Mouse (Mus musculus) spleen, adult 10 weeks (tissue): Measurements from ENCODE around the gene Cct3. TPM values are rescaled to one million over a fixed set of nuclear protein-coding genes. Genes with fewer than 3 reads are reported as not detected.

Source experiments
- polyA plus RNA-seq: library from polyadenylated mRNA; stranded (reverse); fragments of 350-450 nt; fragmentation: Illumina TruSeq; extraction: RNeasy Lipid Tissue Mini Kit (QIAGEN cat#74804); gene quantifications from one replicate; pipeline ENCODE4 v1.2.3, GENCODE M21; 2015; ENCODE audit warnings: low replicate concordance; ENCODE audit not compliant: insufficient read depth

Cct3 gene
- 168 TPM for polyA plus RNA-seq

DNA sequence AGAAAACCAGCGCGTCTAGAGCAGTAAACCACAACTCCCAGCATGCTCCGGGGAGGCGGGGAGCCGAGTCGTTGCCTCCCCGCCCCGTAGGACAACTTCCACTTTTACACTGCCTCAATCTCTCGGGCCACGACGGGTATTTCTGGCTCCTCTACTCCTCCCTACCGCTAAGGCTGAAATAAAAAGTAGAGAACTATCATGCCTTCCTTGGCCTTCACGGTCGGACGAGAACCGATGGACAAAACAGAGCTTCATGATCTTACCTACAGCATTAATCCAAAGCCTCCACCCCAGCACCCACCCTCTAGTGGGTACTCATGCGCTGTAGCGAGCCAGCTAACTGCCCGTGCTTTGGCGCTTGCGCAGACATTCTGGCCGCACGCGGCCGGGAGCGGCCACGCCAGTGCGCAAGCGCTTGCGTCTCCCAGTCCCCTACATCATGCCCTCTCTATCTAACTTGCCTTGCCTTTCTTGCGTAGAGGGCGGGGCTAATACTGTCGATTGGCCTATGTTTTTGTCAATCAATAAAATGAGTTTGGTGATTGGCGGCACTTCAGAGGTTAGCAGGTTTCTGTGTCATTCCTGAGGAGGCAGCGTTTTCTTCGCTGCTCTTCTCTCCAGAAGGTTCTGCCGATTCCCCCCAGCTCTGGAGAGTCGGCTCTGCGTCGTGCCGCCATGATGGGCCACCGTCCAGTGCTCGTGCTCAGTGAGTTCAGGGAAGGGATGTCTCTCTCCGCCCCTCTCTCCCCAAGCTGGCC is at the start of gene Cct3, which contains the start of gene Tsacc:
Cct3 (plus strand) TSS at position 556 of the 758 bp plus-strand sequence.
Tsacc (minus strand) TSS at position 439 of the 758 bp plus-strand sequence.

DNA sequence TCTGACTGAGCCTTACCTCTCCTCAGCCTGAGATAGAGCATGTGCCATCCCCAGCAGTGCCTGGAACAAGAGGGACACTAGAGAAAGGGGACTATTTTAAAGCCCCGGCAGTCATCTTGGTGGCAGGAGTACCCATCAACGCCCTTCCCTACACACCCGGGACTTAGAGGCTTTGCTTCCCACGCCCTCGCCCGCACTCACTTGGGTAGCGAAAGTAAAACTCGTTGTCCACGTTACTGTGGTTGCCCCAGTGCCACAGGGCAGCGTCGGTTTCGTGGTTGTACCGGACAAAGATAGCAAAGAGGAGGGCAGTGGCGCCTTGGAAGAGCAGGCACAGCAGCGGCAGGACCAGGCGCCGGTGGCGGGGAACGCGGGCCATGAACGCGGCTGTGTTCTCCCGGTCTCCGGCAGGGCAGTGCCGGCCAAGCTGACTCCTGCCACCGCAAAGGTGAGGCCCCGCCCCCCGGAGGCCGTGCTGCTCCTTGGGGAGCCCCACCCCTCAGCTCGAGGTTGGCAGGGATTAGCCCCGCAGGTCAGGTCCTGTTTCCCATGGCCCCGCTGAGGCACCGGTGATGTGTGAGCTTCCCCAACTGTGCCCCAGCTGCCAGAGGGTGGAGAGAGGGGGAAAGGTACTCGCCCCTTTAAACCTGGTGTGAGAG is 42.5 kb upstream of the Cct3 start, which contains the start of gene Rhbg:
Rhbg (minus strand) TSS at position 442 of the 659 bp plus-strand sequence.

DNA sequence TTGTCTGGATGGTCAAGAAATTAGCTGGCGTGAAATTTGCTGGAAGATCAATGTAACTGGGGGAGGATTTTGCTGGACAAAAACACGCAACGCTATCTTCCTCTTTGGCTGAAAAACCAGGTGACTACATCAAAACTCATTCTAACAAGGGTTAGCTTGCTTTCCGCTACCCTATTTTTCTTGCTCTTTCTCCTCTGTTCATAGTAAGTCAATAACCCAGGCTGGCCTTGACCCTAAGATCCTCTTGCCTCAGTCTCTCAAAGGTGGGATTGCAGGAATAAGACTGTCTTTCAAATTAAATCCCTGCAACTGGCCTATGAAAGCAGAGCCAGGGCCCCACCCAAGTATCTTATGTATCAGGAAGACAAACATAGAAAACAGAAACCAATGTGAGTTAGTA is 9.8 kb upstream of the Cct3 start, which contains the start of gene Gm38392:
Gm38392 (minus strand) TSS at position 101 of the 400 bp plus-strand sequence.

DNA sequence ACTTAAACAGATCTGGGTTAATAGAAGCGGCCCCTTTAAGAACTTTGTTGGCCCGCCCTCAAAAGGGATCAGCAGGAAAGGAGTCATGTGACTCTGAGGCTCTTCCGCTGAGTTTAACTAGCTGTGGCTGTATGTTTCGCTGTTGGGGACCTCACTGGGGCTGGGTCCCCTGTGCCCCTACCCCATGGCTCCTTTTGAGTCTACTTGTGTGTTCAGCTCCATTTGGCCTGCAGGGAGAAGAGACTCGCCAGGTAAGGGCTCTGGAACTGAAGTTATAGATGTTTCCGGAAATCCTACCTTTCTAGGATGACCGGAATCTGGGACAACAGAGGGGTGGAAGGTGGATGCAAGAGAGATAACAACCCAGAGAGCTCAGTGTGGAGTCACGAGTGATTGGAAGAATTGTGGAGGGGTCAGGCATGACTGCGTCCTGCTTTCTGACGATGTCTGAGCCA is 28.1 kb downstream of the Cct3 start, which contains the start of gene Glmp:
Glmp (plus strand) TSS at position 73 of the 455 bp plus-strand sequence.

DNA sequence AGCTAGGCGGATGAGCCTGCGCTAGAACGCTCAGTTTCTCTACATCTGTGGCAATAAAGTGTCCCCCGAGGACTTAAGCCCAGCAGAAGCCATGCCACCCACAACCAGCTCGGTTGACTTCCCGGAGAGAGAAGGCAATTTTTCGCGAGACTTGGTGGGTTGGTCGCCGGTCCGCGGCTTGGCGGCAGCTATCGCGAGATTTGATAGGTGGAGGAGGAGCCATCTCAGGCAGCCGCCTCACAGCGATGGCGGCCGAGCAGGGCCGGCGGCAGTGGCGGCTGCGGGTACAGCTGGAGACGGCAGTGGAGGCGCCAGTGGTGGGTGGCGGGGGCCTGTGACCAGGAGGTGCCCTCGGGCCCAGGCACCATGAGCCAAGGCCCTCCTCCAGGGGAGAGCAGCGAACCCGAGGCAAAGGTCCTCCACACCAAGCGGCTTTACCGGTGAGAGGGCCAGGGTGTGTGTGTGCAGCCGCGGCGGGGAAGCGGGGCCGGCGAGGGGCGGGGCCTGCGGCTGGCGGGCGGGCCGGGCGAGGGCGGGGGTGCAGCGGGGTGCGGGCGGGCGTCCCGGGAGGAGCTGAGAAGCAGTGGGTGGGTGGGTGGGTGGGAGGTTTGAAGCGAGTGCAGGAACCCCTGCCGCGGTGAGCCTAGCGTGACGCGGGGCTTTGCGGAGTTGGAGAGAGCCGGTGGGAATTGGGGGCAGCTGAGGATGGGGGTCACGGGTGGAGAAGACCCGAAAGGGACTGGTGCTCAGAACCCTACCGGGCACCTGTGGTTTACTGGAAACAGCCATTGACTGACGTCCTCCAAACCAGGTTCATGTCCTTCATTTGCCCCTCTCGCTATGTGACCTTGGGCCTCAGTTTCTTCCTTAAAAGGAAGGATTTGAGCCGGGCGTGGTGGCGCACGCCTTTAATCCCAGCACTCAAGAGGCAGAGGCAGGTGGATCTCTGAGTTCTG is 39.4 kb downstream of the Cct3 start, which contains the start of the genes Tmem79 and Smg5:
Tmem79 (minus strand) TSS at position 91 of the 956 bp plus-strand sequence.
Smg5 (plus strand) TSS at position 203 of the 956 bp plus-strand sequence.

DNA sequence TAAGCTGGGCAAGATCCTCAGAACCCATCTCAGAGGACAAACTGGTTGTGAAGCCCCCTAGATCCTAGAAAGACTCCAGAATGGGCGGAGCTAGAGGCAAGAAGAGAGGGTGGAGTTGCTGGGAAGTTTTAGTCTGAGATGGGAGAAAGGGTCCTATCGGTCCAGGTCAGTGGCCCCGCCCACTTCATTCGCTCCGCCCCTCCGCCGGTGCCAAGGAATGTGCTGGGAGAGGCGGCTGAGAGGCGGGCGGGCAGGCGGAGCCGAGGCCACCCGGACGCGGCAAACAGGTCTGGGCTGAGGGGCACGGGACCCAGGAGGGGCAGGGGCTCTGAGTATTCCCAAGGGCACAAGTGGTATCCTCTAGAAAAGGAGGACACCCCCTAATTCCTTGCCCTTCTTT is 67.4 kb downstream of the Cct3 start, which contains the start of gene Paqr6:
Paqr6 (plus strand) TSS at position 248 of the 400 bp plus-strand sequence.

Other genes with a start within 250 kb of the Cct3 start
- 43.0 TPM for gene Naxe, start 238.6 kb upstream of the Cct3 start, polyA plus RNA-seq
- not detected for gene Ttc24, start 218.8 kb upstream of the Cct3 start, polyA plus RNA-seq
- gene Iqgap3, start 215.1 kb upstream of the Cct3 start, polyA plus RNA-seq = 1.8 TPM
- gene Mef2d, start 154.7 kb upstream of the Cct3 start, polyA plus RNA-seq = 77.6 TPM
- not detected for gene Rhbg, start 42.4 kb upstream of the Cct3 start, polyA plus RNA-seq
- not detected for gene Gm38392, start 9.9 kb upstream of the Cct3 start, polyA plus RNA-seq
- gene Tsacc, start 117 bp upstream of the Cct3 start, polyA plus RNA-seq = 10.0 TPM
- 91.9 TPM for gene Glmp, start 27.9 kb downstream of the Cct3 start, polyA plus RNA-seq
- 0.22 TPM for gene Tmem79, start 39.0 kb downstream of the Cct3 start, polyA plus RNA-seq
- 81.8 TPM for gene Smg5, start 39.1 kb downstream of the Cct3 start, polyA plus RNA-seq
- 1.5 TPM for gene Paqr6, start 67.5 kb downstream of the Cct3 start, polyA plus RNA-seq
- 0.15 TPM for gene Bglap3, start 75.6 kb downstream of the Cct3 start, polyA plus RNA-seq
- gene Bglap2, start 81.6 kb downstream of the Cct3 start, polyA plus RNA-seq = not detected
- gene Bglap, start 87.3 kb downstream of the Cct3 start, polyA plus RNA-seq = 0.97 TPM
- gene Pmf1, start 113.2 kb downstream of the Cct3 start, polyA plus RNA-seq = 20.9 TPM
- gene Slc25a44, start 128.0 kb downstream of the Cct3 start, polyA plus RNA-seq = 17.2 TPM
- 53.1 TPM for gene Sema4a, start 164.1 kb downstream of the Cct3 start, polyA plus RNA-seq
- gene Lmna, start 212.8 kb downstream of the Cct3 start, polyA plus RNA-seq = 2.3 TPM
- gene Mex3a, start 235.3 kb downstream of the Cct3 start, polyA plus RNA-seq = 1.9 TPM